Mouse (Mus musculus) T-helper 2 cell (primary cell): ENCODE data around the gene Ccdc169.

Experiments used
- in situ Hi-C: fragments of 300-600 bp; cut with MboI, MseI; formaldehyde crosslinking; loops from one replicate; pipeline ENCODE4 v1.15.1; 2025; ENCODE audit warnings: high pct_unique_total_duplicates

The Ccdc169 gene

DNA sequence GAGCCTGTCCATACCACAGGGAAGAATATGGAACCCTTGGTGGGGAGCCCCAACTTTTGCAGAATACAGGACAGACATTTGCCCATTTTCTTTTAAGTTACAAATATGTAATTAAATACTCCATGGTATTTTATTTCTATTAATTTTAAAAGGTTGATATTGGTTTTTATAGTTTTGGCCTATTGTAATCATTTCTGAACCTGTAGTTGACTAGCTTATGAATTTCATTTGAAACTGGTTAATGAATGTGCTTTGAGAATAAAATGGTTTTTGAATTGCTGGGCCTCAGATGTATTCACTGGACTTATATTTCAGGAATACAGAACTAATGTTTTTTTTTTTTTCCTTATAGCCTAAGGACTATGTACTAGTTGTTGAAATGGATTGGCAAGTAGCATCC, at the start of gene Ccdc169:
Gene Ccdc169, plus strand, starts transcription at position 301 of the 400 bp plus-strand sequence.
- in situ Hi-C loops: no loop called here

DNA sequence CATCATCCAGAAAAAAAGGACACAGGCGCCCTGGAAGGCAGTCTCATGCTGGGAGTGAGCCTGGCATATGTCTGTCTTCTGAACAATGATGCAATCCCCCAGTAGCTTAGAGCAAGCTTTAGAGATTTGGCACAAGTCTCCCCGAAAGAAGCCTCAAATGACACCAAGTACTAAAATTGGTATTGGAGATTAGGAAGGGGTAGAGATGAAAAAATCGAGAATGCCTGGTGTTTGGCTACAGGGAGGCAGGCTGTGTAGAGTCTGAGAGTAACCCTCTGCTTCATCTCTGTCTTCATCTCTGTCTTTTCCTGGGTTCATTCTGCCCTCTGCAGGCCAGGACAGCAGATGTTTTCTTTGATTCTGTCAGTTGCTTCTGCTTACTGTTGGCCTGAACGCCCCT, 49.8 kb upstream of the Ccdc169 start:
- in situ Hi-C loops: no loop called here

DNA sequence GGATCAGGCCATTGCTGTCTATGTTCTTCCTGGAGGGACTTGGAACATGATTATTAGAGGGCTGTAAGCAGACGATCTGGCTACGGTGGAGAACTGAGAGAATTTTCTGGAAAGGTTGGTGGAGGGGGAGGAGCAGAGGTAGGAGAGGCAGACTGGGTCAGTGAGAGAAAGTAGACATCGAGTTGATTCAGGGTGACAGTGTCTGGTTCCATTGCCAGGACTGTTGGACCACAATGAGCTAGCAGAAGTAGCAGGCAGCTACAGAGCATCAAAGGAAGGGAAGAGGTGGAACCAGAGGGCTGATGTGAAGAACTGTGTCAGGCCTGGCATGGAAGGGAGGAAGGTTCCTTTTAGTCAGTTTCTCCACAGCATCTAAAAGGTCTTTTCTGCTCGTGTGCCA, 48.8 kb upstream of the Ccdc169 start:
- in situ Hi-C loops: no loop called here

DNA sequence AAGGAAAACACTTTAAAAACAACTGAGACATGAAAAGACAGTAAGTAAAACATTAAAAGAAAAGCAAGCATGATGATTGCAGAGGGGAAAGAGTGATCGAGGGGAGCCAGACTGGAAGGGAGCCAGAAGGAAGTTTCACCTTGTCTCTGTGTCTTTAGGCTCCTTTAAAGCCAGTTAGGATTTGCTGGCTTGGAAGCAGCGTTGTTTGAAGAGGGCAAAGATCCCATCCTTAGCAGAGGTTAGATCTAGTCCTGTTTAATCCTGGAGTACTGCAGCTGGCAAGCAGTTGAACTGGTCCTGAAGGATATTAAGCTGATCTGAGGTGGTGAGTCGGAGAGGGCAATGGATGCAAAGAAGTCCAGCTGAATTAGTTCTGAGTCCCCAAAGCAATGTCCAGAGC, 48.3 kb upstream of the Ccdc169 start:
- in situ Hi-C loops: no loop called here

DNA sequence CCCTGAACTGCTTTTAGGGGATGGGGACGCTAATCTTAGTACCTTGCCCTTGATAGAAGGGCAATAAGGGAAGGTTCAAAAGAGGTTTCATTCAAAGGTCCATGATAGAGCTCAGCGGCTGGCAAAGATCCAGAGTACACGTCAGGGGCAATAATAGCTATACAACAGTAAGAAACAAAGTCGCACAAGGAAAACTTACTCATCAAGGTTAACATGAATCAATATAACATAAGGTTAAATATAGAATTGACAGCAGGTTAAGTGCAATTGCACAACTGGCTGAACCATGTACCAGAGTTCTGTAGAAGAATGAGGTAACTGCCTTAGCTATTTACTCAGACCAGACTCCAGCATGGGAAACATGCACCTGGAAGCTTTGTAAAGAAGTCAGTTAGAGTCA, 47.8 kb upstream of the Ccdc169 start:
- in situ Hi-C loops: no loop called here

DNA sequence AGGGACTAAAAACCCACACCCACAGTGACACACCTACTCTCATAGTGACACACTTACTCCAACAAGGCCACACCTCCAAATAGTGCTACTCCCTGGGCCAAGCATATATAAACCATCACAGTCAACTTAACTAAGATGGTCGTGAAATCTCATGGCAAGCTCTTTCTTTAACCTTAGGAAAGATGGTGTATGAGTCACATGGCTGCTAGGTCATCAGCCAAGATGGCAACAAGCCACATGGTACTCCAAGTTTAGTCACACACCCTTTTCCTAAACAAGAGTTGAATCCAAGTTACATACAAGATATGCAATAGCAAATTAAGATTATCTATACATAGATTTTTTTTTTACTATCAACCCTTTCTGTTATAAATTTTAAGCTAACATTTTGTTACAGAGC, 44.0 kb upstream of the Ccdc169 start:
- in situ Hi-C loops: no loop called here

DNA sequence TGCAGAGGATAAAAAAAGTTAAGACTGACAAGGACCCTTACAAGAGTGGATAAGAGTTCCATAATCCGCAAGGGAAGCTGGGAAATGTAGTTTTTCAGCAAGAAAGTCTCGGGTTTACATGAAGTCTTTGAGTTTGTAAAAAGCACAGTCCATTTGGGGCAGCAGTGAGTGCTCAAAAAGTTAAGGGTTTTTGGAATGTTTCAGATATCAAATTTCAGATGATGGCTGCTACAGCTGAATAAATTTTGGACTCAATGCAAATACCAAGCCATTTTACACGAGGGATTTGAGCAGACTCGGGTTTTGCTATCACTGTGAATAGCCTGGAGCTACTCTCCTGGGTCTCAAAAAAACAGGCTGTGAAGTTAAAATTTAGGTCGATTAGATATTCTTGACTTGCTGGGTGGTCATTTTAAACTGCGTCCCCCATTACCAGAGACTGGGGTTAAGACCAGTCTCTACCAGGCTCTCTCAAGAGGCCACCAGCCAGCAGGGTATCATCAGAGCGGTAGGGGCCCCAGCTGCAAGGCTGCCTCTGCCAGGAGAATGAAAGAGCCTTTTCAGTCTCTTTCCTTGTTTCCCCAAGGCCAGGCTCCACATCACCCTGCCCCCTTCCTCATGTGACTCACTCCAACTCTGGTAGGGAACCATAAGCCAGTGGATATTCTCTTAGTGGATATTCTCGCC, 41.0 kb upstream of the Ccdc169 start:
- in situ Hi-C loops: no loop called here

DNA sequence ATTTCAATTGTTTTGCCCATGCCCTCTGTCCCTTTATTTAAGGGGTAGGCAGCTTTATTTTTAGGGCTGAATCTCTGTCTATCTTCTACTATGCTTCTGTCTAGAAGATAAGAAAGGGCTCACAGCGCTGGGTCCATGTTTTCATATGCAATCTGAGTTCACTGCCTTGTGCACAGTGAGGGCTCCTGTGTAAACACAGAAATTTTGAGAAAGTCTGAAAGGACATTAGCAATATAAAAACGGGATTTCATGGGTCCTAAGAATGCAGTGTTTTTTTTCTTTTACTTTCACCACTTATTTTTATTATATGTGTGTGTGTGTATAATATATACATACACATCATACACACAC, 40.5 kb upstream of the Ccdc169 start:
- in situ Hi-C loops: no loop called here

DNA sequence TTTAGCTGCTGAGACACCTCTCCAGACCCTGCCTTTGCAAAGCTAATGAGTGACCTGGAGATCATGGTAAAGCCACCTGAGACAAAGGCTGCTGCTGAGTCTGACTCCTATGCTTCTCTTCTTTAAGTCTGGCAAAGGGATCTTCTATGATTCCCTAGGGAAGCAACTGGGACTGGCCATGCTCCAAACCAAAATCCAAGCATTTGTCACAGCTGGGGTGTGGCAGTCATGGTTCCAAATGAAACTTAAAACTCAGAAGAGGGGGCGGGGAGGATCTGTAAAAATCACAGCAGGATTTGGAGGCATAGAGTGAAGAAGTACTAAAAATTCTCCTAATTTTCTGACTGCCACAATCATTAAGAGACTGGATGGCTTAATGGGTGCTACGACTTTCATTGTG, 40.0 kb upstream of the Ccdc169 start:
- in situ Hi-C loops: no loop called here

DNA sequence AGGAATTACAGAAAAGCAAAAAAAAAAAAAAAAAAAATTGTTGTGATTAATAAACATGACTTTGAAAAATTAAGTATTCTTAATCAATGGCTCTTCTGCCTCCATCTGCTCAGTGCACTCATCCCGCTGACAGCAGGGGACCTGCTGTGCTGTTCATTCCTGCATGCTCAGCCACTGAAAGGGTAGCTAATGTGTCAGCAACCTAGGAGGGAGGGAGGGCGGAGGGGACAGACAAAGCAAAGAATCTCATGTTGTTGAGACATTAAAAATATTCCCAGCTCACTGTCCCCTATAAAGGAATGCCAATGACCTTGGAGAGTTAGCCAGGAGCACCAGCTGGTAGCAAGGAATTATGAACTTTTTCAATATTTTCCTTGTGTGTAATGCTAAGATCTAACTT, 39.1 kb upstream of the Ccdc169 start:
- in situ Hi-C loops: no loop called here

DNA sequence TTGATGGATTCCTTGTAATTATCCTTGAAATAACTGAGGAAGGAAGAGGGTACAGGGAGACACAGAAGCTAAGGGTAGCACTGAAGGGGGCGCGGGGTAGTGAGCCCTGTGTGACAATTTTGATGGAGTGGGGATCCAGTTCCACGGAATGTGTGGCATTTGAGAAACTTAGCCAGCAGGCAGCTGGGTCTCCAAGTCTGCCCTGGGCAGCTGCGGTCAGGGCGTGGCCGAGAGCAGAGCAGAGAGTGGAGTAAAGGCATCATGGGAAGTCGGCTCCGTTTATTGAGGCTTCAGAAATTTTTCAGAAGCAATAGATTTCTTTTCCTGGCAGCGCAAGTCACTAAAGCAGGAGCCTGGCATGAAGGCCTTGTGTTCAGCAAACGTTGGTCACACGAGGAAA, 38.1 kb upstream of the Ccdc169 start:
- in situ Hi-C loops: no loop called here

DNA sequence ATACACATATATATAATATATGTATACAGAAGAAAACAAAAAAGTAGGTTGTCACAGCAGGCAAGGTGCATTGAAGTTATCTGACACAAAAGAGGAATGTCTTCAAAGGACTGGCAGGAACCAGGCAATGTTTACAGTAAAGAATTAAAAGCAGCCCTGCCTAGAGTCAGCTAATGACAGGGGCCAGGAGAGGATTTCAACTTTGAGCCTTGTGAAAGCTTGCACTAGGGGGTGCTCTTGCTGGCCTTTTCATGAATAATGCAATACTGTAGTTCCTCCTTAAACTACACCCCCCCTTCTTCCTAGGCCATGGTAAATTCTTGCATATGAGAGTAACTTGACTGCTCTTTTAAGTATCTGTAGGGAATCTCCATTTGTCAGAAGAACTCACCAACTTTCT, 36.0 kb upstream of the Ccdc169 start:
- in situ Hi-C loops: no loop called here

DNA sequence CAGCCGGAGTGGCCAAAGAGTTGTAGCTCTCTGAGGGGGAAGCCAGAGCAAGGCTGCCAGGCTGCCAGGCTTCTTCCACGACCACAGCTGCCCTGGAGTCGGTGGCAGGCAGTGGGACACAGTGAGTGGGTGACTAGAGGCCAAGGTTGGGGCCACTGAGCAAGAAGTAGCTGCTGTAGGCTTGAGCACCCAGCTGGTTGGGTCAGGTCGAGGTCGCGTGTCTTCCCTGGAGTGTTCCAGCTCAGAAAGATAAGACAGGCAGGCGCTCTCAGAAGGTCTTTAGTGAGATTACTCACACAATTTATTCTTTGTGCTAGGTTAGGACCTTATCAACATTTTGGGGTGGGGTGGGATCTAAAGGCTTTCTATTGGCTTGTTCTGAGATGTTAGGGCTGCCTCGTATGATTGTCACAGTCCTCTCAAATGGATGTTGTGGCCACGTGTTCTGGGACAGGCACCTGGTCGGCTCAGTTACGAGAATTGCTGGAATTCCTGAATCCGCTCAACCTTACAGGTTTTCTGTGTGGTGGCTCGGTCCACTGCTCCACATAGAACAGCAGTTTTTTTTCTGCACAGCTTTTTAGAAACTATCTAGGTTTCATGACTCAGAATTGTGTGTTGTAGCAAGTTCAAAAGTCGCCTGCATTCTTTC, 31.6 kb upstream of the Ccdc169 start:
- in situ Hi-C loops: no loop called here

DNA sequence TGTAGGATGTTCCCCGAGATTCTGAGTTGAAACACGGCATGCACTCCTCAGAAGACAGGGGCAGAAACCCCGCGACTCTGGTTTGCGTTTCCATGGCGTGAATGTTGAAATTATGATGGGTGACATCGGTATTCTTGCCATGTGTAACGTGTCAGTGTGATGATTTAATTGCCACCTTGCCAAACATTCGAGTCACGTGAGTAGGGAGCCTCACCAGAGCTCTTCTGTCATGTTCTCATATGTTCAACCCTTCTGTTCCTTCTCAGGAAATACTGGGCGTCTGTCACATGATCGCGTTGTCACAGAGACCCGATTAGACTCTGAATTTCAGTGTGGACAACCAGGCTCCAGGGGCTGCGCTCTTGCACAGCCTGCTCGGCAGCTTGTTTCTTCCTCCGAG, 31.1 kb upstream of the Ccdc169 start:
- in situ Hi-C loops: no loop called here

DNA sequence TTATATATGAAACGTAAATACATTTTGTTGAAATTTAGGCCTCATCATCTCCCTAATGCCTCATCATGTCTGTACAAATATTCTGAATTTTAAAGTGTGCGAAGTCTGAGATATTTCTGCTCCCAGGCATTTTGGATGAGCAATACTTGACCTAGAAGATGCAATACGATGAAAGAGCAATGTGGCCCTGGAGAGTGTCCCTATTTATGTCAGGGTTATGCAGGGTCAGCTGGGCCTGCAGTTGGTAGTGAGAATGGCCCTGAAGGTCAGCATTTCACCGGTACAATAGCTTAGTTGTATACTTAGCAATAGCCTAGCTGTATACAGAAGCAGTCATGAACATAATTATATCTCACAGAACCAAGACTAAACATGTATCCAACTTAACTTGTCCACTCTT, 28.0 kb upstream of the Ccdc169 start:
- in situ Hi-C loops: no loop called here

DNA sequence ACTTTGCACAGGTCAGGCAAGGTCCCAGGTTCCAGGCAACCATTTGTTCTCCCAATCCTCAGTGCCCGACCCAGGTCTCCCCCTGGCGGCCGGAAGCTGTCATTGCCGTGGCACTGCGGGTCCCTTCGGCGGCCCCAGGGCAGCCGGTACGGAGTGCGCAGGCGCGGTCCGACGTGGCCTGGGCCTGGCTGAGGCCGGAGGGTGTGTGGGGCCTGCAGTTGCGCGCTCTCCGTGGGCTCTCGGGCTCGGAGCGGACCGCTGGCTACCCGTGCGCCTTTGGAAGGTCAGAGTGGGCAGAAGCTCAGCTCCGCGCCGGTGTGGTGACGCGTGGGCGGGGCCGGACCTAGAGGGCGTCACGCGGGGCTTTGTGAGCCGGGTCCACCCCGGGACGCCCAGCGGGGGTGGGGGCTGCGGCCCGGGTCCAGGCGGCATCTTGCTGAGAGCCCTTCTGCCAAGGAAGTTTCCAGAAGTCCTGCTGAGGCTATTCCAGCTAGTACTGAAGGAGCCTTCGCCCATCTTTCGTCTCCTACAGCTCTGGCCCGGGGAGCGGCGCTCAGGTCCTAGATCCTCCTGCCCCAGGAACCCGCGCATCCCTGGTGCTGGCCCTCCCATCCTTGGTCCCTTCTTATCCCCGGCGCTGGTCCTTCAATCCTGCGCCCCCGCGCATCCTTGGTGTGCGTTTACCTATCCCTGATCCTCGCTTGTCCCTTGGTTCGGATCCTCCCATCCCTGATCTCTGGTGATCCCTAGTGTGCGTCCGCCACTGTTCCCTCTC, 25.0 kb upstream of the Ccdc169 start, which contains the start of gene Spg20:
Gene Spg20, plus strand, starts transcription at position 174 of the 775 bp plus-strand sequence.
- in situ Hi-C loops: no loop called here

DNA sequence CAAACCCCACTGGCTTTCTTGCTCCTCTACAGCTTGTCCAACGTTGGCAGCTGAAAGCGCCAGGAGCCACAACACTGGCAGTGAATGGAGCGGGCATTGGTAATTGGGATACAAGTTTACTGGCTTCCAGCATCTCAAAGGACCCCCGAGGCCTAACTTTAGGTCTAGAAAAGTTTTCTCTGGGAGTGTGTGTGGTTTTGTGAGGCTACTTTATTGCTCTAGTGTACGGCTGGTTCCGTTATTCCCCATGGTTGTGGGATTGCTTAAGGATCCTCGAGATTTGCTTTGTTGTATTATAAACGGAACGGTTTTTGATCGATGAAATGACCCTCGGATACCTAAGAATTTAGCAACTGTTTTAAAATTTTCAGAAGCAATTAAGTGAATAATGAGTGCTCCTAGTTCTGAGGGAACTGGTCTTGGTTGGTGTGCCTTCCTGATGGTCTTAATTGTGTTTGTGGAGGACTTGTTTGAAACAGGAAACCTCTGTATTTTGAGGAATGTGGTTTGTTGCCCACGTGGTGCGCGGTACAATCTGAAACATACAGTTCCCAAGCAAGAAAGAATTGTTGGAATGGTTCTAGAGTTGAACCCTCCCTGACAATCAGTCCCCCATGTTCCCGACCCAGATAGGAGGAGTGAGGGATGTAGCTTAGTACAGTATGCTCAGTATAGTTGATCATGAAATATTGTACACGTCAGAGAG, 24.3 kb upstream of the Ccdc169 start:
- in situ Hi-C loops: no loop called here

DNA sequence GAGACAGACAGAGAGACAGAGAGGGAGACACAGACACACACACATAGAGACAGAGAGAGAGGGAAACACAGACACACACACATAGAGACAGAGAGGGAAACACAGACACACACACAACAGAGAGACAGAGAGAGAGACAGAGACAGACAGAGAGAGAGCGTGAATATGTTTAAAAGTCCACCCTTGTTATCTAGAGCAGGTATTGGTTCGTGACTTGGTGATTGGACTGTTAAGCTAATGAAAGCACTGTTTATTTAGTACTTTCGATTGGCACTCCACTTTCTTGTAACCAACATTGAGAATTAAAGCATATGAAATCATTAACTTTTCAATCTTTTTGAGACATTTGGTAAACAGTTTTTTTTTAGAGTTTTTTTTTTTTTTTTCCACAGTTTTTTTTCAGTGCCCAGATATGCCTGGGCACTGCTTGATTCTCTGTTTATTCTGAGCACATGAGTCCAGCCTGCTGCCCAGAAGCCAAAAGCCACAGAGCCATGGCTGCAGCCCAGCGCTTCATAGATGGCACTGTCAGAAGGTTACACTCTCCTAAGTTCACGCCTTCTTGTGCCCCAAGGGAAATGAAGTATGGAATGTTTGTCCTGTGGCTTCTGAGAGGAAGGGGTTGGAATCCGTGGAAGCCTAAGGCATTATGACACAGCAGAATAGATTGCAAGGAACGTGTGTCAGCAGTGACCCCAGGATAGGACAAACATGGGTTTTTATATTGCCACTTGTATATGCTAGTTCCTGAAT, 22.6 kb upstream of the Ccdc169 start:
- in situ Hi-C loops: no loop called here

DNA sequence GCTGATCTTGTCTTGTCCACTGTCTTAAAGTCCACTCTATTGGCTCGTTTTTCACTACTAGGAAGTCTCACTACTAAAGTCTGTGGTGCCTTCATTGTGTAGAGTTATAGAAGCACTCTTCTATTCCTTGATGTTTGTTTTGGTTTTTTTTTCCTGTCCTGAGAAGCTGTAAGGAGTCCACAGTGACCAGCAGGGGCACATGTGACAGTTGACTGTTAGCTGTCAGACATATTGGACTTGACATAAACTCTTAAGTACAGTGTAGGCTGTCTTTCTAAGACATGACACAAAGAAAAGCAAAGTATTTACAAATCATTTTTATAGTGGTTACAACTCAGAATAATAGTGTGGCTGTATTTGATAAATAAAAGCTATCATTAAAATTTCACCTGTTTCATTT, 22.1 kb upstream of the Ccdc169 start:
- in situ Hi-C loops: no loop called here

DNA sequence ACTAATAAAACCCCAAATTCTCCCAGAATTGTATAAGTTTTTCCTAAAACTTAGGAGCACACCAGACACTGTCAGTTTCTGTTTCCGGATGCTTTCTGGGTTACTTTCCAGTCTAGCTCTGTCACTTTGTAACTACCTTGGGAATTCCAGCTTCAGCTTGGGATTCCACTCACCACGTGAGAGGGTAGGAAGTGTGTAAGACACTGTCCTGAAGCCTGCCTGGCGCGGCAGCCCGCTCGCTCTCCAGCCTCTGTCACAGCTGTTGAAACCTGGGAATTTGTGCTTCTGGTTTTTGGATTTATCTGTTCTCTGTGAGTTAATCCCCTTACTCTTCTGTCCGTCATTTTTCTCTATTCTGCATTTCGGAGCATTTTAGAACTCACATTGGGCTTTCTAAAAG, 21.1 kb upstream of the Ccdc169 start:
- in situ Hi-C loops: no loop called here

DNA sequence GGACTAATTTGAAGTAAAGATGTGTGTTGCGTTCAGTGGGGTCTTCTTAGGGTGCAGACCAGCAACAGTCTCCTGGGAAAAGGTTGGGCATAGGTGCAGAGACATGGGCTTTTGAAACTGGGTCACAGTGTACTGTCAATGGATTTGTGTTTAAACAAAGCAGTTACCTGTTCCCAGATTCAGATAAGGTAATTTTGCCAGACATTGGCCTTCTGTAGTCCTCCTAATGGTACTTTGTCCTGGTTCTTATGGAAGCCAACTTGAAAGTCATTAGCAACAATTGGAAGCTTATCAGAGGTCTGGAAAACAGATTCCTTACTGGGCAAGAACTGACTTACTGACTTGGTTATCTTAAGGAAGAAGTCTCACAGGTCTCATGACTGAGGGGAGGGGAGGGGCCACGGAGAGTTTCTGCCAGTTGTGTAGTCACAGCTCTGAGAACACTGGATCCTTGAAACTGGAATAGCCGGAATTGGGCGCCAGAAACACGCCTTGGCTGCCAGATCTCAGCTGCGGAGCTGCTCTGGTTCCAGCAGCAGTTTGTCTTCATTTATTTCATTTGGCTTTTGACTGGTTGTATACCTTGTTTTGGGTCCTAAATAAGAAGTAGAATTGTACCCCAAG, 17.8 kb upstream of the Ccdc169 start:
- in situ Hi-C loops: no loop called here
